Mouse (Mus musculus): ENCODE results near the gene Gm6763.
"Not testable (repeated sequence)": the region's sequence is repeated elsewhere in the genome, so short reads cannot be mapped to it uniquely, and the experiment has no call there.

Gm6763 gene

GRCm38 (mm10) chr10:104151197-104151596 is at the start of gene Gm6763:
TSS of gene Gm6763 (plus strand) at chr10:104151497.
- not testable (repeated sequence) for DNase-seq

- DNase-seq: no peak
Observed at GRCm38 (mm10) chr10:104110044-104110443, 41.3 kb upstream of the Gm6763 start.

- DNase-seq: no peak
Observed at GRCm38 (mm10) chr10:104118312-104118711, 33.0 kb upstream of the Gm6763 start.

GRCm38 (mm10) chr10:104142687-104143086 is 8.6 kb upstream of the Gm6763 start, which contains the start of gene Gm21293:
TSS of gene Gm21293 (plus strand) at chr10:104142987.
- not testable (repeated sequence) for DNase-seq

GRCm38 (mm10) chr10:104159706-104160105 is 8.4 kb downstream of the Gm6763 start, which contains the start of gene Gm8764:
TSS of gene Gm8764 (plus strand) at chr10:104160006.
- not testable (repeated sequence) for DNase-seq

GRCm38 (mm10) chr10:104168215-104168614 is 16.9 kb downstream of the Gm6763 start, which contains the start of gene Gm21304:
TSS of gene Gm21304 (plus strand) at chr10:104168515.
- not testable (repeated sequence) for DNase-seq

- DNase-seq: not testable (repeated sequence)
Observed at GRCm38 (mm10) chr10:104176724-104177123, 25.4 kb downstream of the Gm6763 start, which contains the start of gene Gm21312. TSS of gene Gm21312 (plus strand) at chr10:104177024.

- not testable (repeated sequence) for DNase-seq
Observed at GRCm38 (mm10) chr10:104185233-104185632, 33.9 kb downstream of the Gm6763 start, which contains the start of gene Gm20765. TSS of gene Gm20765 (plus strand) at chr10:104185533.

- not testable (repeated sequence) for DNase-seq
Observed at GRCm38 (mm10) chr10:104193742-104194141, 42.4 kb downstream of the Gm6763 start, which contains the start of gene Gm4340. TSS of gene Gm4340 (plus strand) at chr10:104194042.
